Mouse (Mus musculus) embryonic facial prominence, embryonic 14.5 days (tissue): ENCODE measurements around the gene Itih4. TPM values are rescaled to one million over a fixed set of nuclear protein-coding genes. Genes with fewer than 3 reads are reported as not detected.

Experiments used
- ATAC-seq: fragments of 200-750 bp; cut with Nextera tagmentation; 2 replicates; pipeline ENCODE4 v1.8.0; 2017; ENCODE audit warnings: low read depth, moderate number of reproducible peaks, moderate TSS enrichment
- DNase-seq: peaks from one replicate; pipeline ENCODE4 v3.0.0-alpha.2; 2015; ENCODE audit warnings: low spot score
- H3K27ac ChIP-seq: fragments of 300-500 bp; sonication (generic); replicated peaks from 2 replicates; pipeline ENCODE4 v1.5.1; 2014; ENCODE audit warnings: low read depth, mild to moderate bottlenecking, low read length, moderate library complexity
- H3K27me3 ChIP-seq: fragments of 300-500 bp; sonication (generic); replicated peaks from 2 replicates; pipeline ENCODE4 v1.6.1; 2014; ENCODE audit warnings: low read length; ENCODE audit not compliant: control insufficient read depth, insufficient read depth
- H3K36me3 ChIP-seq: fragments of 300-500 bp; sonication (generic); 2 replicates; pipeline ENCODE4 v1.6.1; 2014; ENCODE audit warnings: low read length, mixed read lengths; ENCODE audit not compliant: control insufficient read depth, insufficient read depth
- H3K4me1 ChIP-seq: fragments of 300-500 bp; sonication (generic); 2 replicates; pipeline ENCODE4 v1.6.1; 2014; ENCODE audit warnings: antibody characterized with exemption, low read length; ENCODE audit not compliant: control insufficient read depth, insufficient read depth
- H3K4me2 ChIP-seq: fragments of 300-500 bp; sonication (generic); 2 replicates; pipeline ENCODE4 v1.6.1; 2014; ENCODE audit warnings: low read depth, mild to moderate bottlenecking, low read length, moderate library complexity, mixed read lengths
- H3K4me3 ChIP-seq: fragments of 300-500 bp; sonication (generic); 2 replicates; pipeline ENCODE4 v1.5.1; 2014; ENCODE audit warnings: low read depth, mild to moderate bottlenecking, low read length
- H3K9ac ChIP-seq: fragments of 300-500 bp; sonication (generic); 2 replicates; pipeline ENCODE4 v1.6.1; 2014; ENCODE audit warnings: low read depth, mild to moderate bottlenecking, low read length, moderate library complexity, mixed read lengths
- H3K9me3 ChIP-seq: fragments of 300-500 bp; sonication (generic); 2 replicates; pipeline ENCODE4 v1.6.1; 2016; ENCODE audit warnings: low read length; ENCODE audit not compliant: control insufficient read depth
- WGBS: fragments of 180-500 bp; shearing (Covaris S2); extraction: QIAGEN DNeasy Blood & Tissue Kit; methylation state at CpG from one replicate; pipeline ENCODE4 v1.1.7; 2014; 5-methylcytosine and 5-hydroxymethylcytosine counted together
- polyA plus RNA-seq: library from polyadenylated mRNA; unstranded; fragments of >200 nt; fragmentation: Nextera tagmentation; extraction: Ambion mirVana; gene quantifications from 2 replicates; pipeline ENCODE4 v1.2.1, GENCODE M21; 2014

Itih4 gene
- polyA plus RNA-seq, 1 experiment from 2014 or later = not detected

GRCm38 (mm10) chr14:30942254-30942653 is 56.0 kb downstream of the Itih4 start:
- no peak for ATAC-seq
- no peaks in the 10 kb centered on the region for H3K9me3 ChIP-seq
- H3K27ac ChIP-seq = no peak overlapping the region
- H3K4me2 ChIP-seq = no peak overlapping the region
- H3K4me1 ChIP-seq = no peaks in the 10 kb centered on the region
- no peak overlapping the region for H3K9ac ChIP-seq
- H3K36me3 ChIP-seq = no peaks in the 10 kb centered on the region
- no peak overlapping the region for H3K4me3 ChIP-seq
- H3K27me3 ChIP-seq = no peaks in the 10 kb centered on the region
- 91% methylated on average over 4 of the region's 4 CpGs for WGBS
- DNase-seq = no peak

DNA sequence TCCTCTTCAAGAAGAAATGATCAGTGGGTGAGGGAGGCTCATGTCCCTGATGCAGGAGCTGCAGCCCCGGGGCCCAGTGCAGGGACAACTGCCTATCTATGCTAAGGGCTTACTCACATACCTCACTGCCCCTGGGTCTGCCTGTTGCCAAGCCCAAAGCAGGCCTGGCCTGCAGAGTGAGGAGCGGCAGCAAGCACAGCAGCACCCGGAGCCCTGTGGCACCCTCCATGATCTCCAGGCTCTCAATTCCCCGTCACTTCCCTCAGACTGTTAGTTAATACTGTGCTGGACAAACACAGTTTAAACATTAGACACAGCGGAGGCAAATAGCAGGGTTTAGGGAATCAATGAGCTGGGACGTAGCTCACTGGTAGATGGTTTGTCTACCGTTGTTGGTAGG is 56.8 kb downstream of the Itih4 start, which contains the start of gene Itih1:
TSS of gene Itih1 (minus strand) at position 252 of the 400 bp plus-strand sequence.
- H3K4me2 ChIP-seq = no peak within 1 kb of the TSS
- H3K4me3 ChIP-seq = no peak within 1 kb of the TSS
- no peaks in the 10 kb centered on the region for H3K4me1 ChIP-seq
- H3K27ac ChIP-seq = no peak within 1 kb of the TSS
- ATAC-seq (no peak), DNase-seq (no peak)
- no peak within 1 kb of the TSS for H3K9ac ChIP-seq
- WGBS = 85% methylated on average over 7 of the region's 7 CpGs
- H3K9me3 ChIP-seq = no peaks in the 10 kb centered on the region
- no peaks in the 10 kb centered on the region for H3K36me3 ChIP-seq
- no peaks in the 10 kb centered on the region for H3K27me3 ChIP-seq

DNA sequence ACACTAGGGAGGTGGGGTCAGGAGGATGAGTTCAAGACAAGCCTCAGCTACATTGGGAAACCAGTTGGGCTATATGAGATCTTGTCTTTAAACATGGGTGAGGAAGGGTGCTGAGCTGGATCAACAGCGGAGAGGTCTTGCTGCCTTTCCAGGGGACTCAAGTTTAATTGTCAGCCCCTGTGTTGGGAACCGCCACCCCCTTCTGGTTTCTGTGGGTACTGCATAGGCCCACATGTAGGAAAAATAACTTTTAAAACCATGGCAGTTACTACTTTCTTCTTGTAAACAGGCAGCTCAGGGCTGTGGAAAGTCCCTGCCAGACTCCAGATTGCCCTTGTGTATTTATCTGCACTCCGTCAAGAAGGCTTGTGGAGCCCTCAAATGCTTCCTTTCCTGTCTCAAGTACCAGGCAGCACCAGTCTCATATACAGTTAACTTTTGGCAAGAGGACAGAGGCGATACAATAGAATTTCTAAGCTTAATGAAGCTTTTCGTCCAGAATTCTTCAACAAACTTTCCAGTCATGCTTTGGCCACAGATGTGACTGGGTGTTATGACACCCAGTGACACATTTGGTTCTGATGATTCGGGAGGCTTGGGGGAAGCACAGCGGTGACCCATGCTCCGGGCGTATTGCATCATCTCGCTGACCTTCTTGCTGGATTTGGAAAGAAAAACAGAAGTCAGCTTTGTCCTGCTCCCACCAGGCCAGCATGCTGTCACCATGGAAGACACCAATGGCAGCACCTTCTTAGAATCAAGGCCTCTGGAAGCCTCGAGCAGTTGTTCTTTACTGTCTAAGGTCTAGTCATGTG is 57.8 kb downstream of the Itih4 start:
- Histone ChIP-seq H3K4me1 (no peaks in the 10 kb centered on the region), H3K9me3 (no peaks in the 10 kb centered on the region), H3K4me3 (no peak overlapping the region), H3K36me3 (no peaks in the 10 kb centered on the region), H3K27ac (no peak overlapping the region), H3K27me3 (no peaks in the 10 kb centered on the region), H3K4me2 (no peak overlapping the region), H3K9ac (no peak overlapping the region)
- ATAC-seq (no peak), DNase-seq (peak; percentile 17)
- WGBS = 61% methylated on average over 11 of the region's 11 CpGs

- ATAC-seq (no peak), DNase-seq (no peak)
- WGBS = 56% methylated on average over 2 of the region's 2 CpGs
- Histone ChIP-seq H3K4me1 (no peaks in the 10 kb centered on the region), H3K27ac (no peak overlapping the region), H3K36me3 (no peaks in the 10 kb centered on the region), H3K9ac (no peak overlapping the region), H3K4me2 (no peak overlapping the region), H3K27me3 (no peaks in the 10 kb centered on the region), H3K9me3 (no peaks in the 10 kb centered on the region), H3K4me3 (no peak overlapping the region)
Measured at GRCm38 (mm10) chr14:30944745-30945144, 58.5 kb downstream of the Itih4 start.

- no peak overlapping the region for H3K9ac ChIP-seq
- 93% methylated on average over 10 of the region's 10 CpGs for WGBS
- no peaks in the 10 kb centered on the region for H3K9me3 ChIP-seq
- no peak overlapping the region for H3K4me3 ChIP-seq
- peaks cover 4% of the 10 kb centered on the region; the same call in 1 of the 2 replicates for H3K4me1 ChIP-seq
- H3K4me2 ChIP-seq = no peak overlapping the region
- H3K36me3 ChIP-seq = peaks cover 8% of the 10 kb centered on the region; the same call in 1 of the 2 replicates
- no peaks in the 10 kb centered on the region for H3K27me3 ChIP-seq
- no peak overlapping the region for H3K27ac ChIP-seq
- no peak for DNase-seq
- ATAC-seq = no peak
Measured at GRCm38 (mm10) chr14:30949986-30950385, 63.7 kb downstream of the Itih4 start.

DNA sequence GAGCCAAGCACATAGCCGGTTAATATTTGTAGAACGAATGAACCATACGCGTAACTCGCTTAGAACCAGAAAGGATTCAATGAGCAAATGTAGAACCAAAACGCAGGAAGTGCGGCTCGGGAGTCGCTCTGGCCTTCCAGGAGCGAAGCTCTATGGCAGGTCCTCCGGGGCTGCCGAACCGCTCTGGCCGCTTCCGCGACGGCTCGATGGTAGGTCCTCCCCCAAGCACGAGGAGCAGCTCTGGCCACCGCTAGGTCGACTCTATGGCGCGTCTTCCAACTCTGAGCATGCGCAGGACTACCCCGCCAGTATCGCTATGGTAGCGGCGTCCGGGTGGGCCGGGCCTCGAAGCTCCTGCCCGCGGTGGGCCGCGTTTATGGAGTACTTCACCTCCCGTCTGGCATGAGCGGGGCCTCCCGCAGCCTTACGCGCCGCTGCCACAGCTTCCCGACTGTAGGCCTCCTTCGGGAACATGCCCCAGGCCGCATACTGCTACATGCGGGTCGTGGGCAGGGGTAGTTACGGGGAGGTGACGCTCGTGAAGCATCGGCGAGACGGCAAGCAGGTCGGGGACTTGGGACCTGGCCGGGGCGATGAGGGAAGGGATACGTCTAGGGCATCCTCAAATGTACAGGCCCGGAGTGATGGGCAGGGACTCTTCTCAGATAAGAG is 65.0 kb downstream of the Itih4 start, which contains the start of gene Nek4:
TSS of gene Nek4 (plus strand) at position 224 of the 672 bp plus-strand sequence.
- peak within 1 kb of the TSS; percentile 82 for H3K9ac ChIP-seq
- peaks cover 8% of the 10 kb centered on the region; the same call in 1 of the 2 replicates for H3K36me3 ChIP-seq
- H3K4me3 ChIP-seq = peak within 1 kb of the TSS; percentile 73
- WGBS = under 1% methylated on average over 46 of the region's 57 CpGs
- peak within 1 kb of the TSS; percentile 80; the same call in 1 of the 2 replicates for H3K27ac ChIP-seq
- peak; percentile 100 for ATAC-seq
- peaks cover 4% of the 10 kb centered on the region; the same call in 1 of the 2 replicates for H3K4me1 ChIP-seq
- peak; percentile 99 for DNase-seq
- no peaks in the 10 kb centered on the region for H3K9me3 ChIP-seq
- peak within 1 kb of the TSS; percentile 69 for H3K4me2 ChIP-seq
- no peaks in the 10 kb centered on the region for H3K27me3 ChIP-seq

Other genes starting within 250 kb of the Itih4 start
- gene Rft1, start 232.1 kb upstream of the Itih4 start, polyA plus RNA-seq = 13.3 and 16.5 TPM in 2 replicates
- gene Sfmbt1, start 171.6 kb upstream of the Itih4 start, polyA plus RNA-seq = 14.2 and 14.9 TPM in 2 replicates
- 28.2 and 28.3 TPM in 2 replicates for gene Tmem110, start 60.9 kb upstream of the Itih4 start, polyA plus RNA-seq
- 37.2 and 43.6 TPM in 2 replicates for gene Mustn1, start 7.3 kb upstream of the Itih4 start, polyA plus RNA-seq
- 0.33 and 0.39 TPM in 2 replicates for gene Itih3, start 37.3 kb downstream of the Itih4 start, polyA plus RNA-seq
- gene Itih1, start 56.8 kb downstream of the Itih4 start, polyA plus RNA-seq = not detected in 2 replicates
- gene Nek4, start 64.9 kb downstream of the Itih4 start, polyA plus RNA-seq = 9.8 and 9.9 TPM in 2 replicates
- gene Glt8d1, start 114.9 kb downstream of the Itih4 start, polyA plus RNA-seq = 74.2 and 76.1 TPM in 2 replicates
- gene Spcs1, start 115.2 kb downstream of the Itih4 start, polyA plus RNA-seq = 455 and 472 TPM in 2 replicates
- 84.6 and 96.5 TPM in 2 replicates for gene Pbrm1, start 132.7 kb downstream of the Itih4 start, polyA plus RNA-seq
- 107 and 109 TPM in 2 replicates for gene Gnl3, start 132.7 kb downstream of the Itih4 start, polyA plus RNA-seq
- 62.3 and 64.8 TPM in 2 replicates for gene Smim4, start 242.5 kb downstream of the Itih4 start, polyA plus RNA-seq
- 362 and 371 TPM in 2 replicates for gene Nt5dc2, start 244.6 kb downstream of the Itih4 start, polyA plus RNA-seq